Mouse (Mus musculus): ENCODE results near the gene Mlxip. TPM values are rescaled to one million over a fixed set of nuclear protein-coding genes. Genes with fewer than 3 reads are reported as not detected.
A peak's percentile ranks its signal among the peaks of the same experiment; 100 is the strongest.

Mlxip gene
- polyA plus RNA-seq, 1 experiment = 7.8 TPM

DNA sequence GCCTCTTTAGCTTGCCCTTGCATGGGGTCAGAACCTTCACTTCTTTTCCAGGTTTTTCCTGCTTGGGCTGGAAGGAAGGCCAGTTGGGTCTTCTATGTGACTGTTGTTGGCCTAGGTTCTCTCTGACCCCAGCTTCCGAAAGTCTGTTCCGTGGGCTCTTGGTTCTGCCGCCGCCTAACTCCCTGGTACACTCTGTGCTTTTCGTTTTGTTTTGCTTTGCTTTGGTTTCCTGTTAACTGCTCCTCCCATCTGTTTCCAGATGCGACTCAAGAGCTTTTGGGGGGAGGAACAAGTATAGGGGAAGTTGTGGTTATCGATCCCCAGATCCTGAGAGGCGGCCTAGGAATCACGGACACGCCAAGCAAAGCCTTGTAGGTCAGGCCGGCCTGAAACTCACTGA is 3.2 kb downstream of the Mlxip start:
- Histone ChIP-seq H3K4me1 (ENCODE audit: control insufficient read depth, insufficient read depth, insufficient read length, low read length) (peaks cover 17% of the 10 kb centered on the region; the same call in 1 of the 2 replicates), H3K4me3 (ENCODE audit: insufficient read depth, low read depth, low read length) (peak overlapping the region; percentile 52), H3K27ac (replicated peaks; ENCODE audit: low read depth, low read length) (peak overlapping the region; percentile 87)

DNA sequence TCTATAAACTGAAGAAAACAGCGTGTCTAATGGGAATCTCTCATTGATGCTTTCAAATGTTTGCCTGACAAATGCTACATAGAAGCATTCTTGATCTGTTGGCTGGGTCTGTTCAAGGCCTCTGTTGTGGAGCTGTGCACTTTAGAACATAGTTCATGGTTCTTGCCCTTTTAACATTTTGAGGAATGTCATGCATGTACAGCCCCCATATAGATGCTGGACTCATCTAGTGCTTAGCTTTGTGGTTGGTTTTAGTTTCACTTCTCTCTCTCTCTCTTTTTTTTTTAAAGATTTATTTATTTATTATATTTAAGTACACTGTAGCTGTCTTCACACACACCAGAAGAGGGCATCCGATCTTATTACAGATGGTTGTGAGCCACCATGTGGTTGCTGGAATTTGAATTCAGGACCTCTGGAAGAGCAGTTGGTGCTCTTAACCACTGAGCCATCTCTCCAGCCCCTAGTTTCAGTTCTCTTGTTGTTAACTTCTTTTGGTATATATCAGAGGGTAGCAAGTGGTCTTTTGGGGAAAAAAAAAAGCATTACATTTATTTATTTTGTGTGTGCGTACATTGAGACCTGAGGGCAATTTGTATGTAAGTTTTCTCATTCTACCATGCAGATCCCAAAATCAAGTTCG is 4.4 kb downstream of the Mlxip start:
- H3K4me3 ChIP-seq (ENCODE audit: insufficient read depth, low read depth, low read length) = no peak overlapping the region
- H3K27ac ChIP-seq (replicated peaks; ENCODE audit: low read depth, low read length) = no peak overlapping the region

DNA sequence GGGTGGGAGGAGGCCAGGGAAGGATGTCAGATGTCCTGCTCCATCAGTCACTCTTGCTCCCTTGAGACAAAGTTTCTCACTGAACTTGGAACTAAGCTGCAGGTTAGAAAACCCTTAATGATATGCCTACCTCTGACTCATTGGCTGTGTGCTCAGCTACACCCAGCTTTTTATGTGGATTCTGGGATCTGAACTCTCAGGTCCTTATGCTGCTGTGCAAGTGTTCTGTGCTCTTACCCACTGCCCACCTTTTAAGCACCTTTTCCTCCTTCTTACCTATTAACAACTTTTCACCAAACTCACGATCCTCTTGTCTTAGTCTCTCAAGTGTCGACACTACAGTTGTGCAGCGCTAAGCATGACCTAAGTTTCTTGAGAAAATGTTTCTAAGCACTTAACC is 9.9 kb downstream of the Mlxip start:
- Histone ChIP-seq H3K4me3 (ENCODE audit: insufficient read depth, low read depth, low read length) (no peak overlapping the region), H3K4me1 (ENCODE audit: control insufficient read depth, insufficient read depth, insufficient read length, low read length) (peaks cover 15% of the 10 kb centered on the region), H3K27ac (replicated peaks; ENCODE audit: low read depth, low read length) (no peak overlapping the region)

More for the DNA sequence above, 4.4 kb downstream of the Mlxip start:
- peaks cover 14% of the 10 kb centered on the region; the same call in 1 of the 2 replicates for H3K4me1 ChIP-seq (ENCODE audit: control insufficient read depth, insufficient read depth, insufficient read length, low read length)

DNA sequence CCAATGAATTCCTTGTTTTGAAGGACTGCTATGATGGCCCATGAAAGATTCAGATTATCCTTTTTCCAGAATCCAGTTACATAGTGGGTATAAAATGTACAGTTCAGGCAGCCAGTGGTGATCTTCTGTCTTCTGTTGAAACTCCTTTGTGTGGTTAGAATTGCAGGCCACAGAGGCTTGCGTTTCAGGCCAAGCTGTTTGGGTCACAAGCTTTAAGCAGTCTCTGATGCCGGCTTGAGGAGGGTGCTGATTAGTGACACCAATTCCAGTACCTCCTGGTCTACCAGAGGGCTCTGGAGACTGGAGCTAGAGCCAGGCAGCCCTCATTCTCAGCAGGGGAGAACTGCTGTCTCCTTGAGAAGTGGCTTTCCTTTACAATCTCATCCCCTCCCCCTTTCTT is 12.4 kb downstream of the Mlxip start:
- Histone ChIP-seq H3K4me3 (ENCODE audit: insufficient read depth, low read depth, low read length) (no peak overlapping the region), H3K4me1 (ENCODE audit: control insufficient read depth, insufficient read depth, insufficient read length, low read length) (peaks cover 18% of the 10 kb centered on the region), H3K27ac (replicated peaks; ENCODE audit: low read depth, low read length) (no peak overlapping the region; the same call in 1 of the 2 replicates)

DNA sequence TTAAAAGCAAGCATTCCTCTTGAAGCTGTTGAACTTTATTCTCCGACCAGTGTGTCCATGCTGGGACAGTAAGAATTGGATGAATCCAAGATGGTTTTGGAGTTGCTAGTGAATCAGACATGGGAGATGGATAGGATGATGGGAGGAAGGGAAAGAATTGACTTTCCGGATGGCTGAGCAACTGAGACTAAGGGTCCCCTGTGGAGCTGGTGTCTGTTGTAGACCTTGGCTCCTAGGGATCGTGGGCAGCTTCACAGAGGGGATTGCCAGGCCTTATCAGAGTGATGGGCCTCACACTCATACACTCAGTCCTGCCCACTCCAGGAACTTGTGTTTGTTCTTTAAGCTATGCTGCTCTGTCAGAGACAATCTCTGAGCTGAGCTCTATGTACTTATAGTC is 13.6 kb downstream of the Mlxip start:
- Histone ChIP-seq H3K27ac (replicated peaks; ENCODE audit: low read depth, low read length) (0 out of 2 replicates have a peak overlapping the region, but pooled peaks have one; percentile 12), H3K4me1 (ENCODE audit: control insufficient read depth, insufficient read depth, insufficient read length, low read length) (peaks cover 22% of the 10 kb centered on the region), H3K4me3 (ENCODE audit: insufficient read depth, low read depth, low read length) (no peak overlapping the region)

DNA sequence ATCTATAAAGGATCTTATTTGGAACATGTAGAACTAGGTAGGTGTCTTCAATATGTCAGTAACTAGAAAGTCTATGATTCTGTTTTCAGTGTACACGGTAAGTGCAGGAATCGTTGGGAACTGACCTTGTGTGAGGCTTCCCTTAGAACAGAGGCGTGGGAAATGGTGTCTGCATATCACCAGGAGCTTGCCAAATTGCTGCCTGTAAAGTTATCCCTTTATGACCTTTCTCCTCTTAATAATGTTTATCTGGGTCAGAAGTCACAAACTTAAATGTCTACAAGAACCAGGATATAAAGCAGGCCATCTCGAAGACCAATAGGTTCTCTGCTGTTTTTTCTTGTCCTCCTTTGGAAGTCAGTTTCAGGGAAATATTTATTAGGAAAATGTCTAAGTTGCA is 17.6 kb downstream of the Mlxip start:
- Histone ChIP-seq H3K27ac (replicated peaks; ENCODE audit: low read depth, low read length) (peak overlapping the region; percentile 86), H3K4me3 (ENCODE audit: insufficient read depth, low read depth, low read length) (no peak overlapping the region)

DNA sequence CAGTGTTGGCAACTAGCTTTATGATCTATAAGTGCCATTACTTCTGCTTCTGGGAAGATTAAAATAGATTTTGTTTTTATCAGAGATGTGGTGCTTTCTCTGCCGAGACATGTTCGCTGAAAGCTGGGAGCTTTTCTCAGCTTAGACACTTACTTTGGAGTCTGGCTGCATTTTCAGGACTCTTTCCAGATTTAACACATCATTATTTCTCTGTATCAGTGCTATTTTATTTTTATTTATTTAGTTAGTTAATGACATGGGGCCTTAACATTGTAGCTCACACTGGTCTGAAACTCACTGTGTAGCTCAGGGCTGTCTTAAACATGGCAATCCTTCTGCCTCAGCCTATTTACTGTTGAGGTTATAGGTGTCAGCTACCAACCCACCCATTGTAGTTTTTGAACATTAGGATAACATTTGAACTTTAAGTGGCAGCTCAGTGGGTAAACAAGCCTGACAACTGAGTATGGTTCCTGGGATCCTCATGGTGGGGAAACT is 19.3 kb downstream of the Mlxip start:
- Histone ChIP-seq H3K27ac (replicated peaks; ENCODE audit: low read depth, low read length) (no peak overlapping the region), H3K4me1 (ENCODE audit: control insufficient read depth, insufficient read depth, insufficient read length, low read length) (peaks cover 34% of the 10 kb centered on the region), H3K4me3 (ENCODE audit: insufficient read depth, low read depth, low read length) (no peak overlapping the region)

More for the DNA sequence above, 17.6 kb downstream of the Mlxip start:
- peaks cover 39% of the 10 kb centered on the region for H3K4me1 ChIP-seq (ENCODE audit: control insufficient read depth, insufficient read depth, insufficient read length, low read length)

DNA sequence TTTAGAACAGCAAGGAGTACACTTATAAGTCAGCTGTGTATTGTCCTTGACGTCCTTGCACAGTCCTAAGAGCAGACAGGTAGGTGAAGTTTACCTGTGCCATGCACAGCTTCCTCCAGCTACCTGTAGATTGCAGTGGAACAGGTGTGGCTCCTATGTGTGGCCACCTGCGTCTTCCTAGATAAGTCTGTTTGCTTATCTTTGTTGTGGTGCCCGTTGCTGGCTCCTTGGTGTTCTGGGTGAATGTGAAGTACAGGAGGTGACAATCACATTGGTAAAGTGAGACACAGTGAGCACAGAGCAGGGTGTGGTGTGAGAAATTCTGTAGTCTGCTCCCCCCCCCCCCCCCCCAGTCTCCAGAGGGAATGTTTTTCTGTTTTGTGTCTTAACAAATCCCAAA is 21.6 kb downstream of the Mlxip start:
- Histone ChIP-seq H3K4me1 (ENCODE audit: control insufficient read depth, insufficient read depth, insufficient read length, low read length) (peaks cover 34% of the 10 kb centered on the region), H3K27ac (replicated peaks; ENCODE audit: low read depth, low read length) (no peak overlapping the region), H3K4me3 (ENCODE audit: insufficient read depth, low read depth, low read length) (no peak overlapping the region)

DNA sequence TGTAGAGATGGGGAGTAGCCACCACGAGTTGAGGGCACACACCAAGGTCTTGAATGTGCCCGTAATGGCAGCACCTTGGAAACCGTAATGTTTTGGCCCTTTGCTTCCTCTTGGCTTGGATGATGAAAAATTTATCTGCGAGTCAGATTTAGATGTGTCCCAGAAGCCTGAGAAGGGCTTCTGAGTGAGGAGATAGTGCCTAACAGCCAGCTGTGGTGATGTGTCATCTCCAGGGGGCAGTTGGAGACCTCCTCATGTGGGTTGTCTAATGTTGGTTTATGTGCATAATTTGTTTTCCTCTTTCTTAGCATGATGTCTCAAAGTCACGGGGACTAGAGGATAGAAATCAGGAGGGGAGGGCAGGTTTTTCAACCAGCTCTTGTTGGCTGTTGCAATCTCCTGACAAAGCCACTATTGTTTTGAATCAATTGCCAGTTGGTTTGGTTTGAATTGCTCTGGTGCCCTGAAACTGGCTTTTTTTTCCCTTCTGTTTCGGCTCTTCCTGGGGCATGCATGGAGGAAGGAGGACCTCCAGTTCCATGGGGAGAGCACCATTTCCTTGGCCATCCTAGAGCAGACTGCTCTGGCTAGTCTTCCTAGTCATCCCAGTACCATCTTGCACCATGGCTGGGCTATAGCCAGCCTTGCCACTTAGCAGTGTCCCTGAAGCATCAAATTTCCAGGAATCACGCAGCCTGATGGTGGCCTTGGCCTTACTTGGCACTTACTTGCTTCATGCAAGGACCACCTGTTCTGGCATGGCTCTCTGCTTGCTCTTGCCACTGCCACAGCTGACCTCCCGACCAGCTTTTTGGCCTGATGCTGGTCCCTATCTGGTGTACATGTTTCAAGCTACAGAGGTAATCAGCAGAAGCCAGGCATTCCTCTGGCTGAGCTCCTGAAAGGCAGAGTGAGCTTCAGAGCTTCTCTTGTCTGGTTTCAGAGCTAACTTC is 22.2 kb downstream of the Mlxip start:
- Histone ChIP-seq H3K27ac (replicated peaks; ENCODE audit: low read depth, low read length) (no peak overlapping the region), H3K4me3 (ENCODE audit: insufficient read depth, low read depth, low read length) (no peak overlapping the region), H3K4me1 (ENCODE audit: control insufficient read depth, insufficient read depth, insufficient read length, low read length) (peaks cover 32% of the 10 kb centered on the region)

DNA sequence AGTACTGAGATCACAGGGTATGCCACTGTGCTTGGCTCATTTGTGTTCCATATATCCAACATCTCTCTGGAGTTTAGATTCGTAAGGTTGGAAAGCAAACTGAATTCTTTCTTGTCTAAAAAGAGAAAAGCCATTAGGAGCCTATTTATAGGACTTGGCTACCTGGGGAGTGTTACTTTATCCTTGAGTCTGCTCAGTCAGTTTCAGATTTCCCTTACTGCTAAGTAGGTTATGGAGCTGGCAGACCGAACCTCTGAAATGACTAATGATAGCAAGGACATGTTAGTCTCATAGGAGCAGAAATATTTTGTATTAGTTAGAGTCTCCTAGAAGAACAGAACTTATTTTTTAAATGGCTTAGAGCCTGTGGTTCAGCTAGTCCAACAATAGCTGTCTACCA is 29.3 kb downstream of the Mlxip start:
- Histone ChIP-seq H3K4me1 (ENCODE audit: control insufficient read depth, insufficient read depth, insufficient read length, low read length) (peaks cover 3% of the 10 kb centered on the region; the same call in 1 of the 2 replicates), H3K4me3 (ENCODE audit: insufficient read depth, low read depth, low read length) (no peak overlapping the region), H3K27ac (replicated peaks; ENCODE audit: low read depth, low read length) (no peak overlapping the region)

DNA sequence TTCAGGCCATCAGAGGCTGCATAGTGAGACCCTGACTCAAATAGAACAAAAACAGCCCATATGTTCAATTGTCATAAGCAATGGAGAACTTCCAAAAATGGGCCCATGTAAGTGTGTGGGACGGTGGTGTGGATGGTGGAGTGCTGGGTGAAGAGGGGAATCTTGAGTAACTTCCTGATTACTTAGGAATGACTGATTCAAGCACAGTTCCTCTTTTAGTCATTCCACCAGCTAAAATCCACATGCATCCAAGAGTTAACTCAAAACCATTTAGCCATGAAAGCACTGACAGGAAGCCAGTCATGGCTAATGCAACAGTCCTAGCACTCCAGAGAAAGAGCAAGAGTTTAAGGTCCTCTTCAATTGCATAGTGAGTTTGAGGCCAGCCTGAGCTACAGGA is 33.0 kb downstream of the Mlxip start:
- H3K4me3 ChIP-seq (ENCODE audit: insufficient read depth, low read depth, low read length) = no peak overlapping the region
- H3K27ac ChIP-seq (replicated peaks; ENCODE audit: low read depth, low read length) = no peak overlapping the region
- peaks cover 22% of the 10 kb centered on the region for H3K4me1 ChIP-seq (ENCODE audit: control insufficient read depth, insufficient read depth, insufficient read length, low read length)

DNA sequence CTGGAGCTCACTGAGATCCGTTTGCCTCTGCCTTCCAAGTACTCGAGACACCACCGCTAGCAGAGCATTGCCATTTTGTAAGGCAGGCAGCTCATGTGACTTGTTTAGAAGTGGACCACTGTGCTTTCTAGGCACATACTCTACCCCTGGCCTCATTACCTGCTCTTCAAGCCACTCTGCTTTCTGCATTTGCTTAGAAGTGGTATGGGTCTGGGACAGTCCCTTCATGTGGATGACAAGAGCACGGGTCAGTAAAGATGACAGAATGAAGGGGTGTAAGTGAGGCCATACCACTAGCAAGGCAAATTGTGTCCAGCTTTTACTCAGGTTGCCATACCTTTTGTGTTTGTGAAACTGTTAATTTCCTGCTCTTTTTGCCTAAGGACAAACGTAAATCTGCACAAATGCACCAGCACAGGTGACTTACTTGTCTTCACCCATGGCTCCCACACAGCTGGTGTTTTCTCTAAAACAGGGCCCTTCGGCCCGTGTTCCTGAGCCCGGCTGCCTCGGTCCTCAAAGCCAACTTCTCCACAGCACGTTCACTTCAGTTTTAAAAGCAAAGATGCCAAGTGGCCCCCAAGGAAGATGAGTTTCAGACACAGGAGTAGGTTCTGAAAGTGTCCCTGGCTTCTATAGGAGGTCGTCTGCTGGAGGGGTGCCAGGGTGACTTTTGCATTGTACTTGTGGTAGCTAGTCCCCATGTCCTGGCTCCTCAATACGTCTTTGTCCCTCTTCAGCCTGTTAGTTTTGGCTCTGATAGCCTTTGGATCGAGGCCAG is 37.1 kb downstream of the Mlxip start:
- Histone ChIP-seq H3K4me3 (ENCODE audit: insufficient read depth, low read depth, low read length) (no peak overlapping the region), H3K27ac (replicated peaks; ENCODE audit: low read depth, low read length) (0 out of 2 replicates have a peak overlapping the region, but pooled peaks have one; percentile 2), H3K4me1 (ENCODE audit: control insufficient read depth, insufficient read depth, insufficient read length, low read length) (peaks cover 33% of the 10 kb centered on the region)

DNA sequence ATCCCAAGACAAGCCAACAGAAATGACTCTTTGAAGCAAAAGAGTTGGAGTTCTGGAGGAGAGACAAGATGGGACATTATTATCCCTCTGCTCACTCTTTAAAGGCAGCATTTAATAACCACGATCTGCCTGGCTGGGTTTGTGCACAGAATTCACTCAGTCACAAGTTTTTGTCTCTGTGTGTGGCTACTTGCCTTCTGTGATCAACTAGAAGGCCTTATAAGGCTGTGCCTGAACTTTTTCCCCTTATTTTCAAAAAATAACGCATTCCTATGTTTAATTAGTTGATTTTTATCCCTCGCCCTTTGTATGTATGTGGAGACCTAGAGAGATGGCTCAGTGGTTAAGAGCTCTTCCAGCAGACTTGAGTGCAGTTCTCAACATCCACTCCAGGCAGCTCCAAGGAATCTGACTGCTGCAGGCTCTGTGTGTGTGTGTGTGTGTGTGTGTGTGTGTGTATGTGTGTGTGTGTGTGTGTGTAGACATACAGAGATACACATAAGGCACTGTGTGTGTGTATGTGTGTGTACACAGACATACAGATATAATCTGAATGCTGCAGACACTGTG is 37.8 kb downstream of the Mlxip start:
- peaks cover 33% of the 10 kb centered on the region for H3K4me1 ChIP-seq (ENCODE audit: control insufficient read depth, insufficient read depth, insufficient read length, low read length)
- H3K27ac ChIP-seq (replicated peaks; ENCODE audit: low read depth, low read length) = no peak overlapping the region
- H3K4me3 ChIP-seq (ENCODE audit: insufficient read depth, low read depth, low read length) = no peak overlapping the region

DNA sequence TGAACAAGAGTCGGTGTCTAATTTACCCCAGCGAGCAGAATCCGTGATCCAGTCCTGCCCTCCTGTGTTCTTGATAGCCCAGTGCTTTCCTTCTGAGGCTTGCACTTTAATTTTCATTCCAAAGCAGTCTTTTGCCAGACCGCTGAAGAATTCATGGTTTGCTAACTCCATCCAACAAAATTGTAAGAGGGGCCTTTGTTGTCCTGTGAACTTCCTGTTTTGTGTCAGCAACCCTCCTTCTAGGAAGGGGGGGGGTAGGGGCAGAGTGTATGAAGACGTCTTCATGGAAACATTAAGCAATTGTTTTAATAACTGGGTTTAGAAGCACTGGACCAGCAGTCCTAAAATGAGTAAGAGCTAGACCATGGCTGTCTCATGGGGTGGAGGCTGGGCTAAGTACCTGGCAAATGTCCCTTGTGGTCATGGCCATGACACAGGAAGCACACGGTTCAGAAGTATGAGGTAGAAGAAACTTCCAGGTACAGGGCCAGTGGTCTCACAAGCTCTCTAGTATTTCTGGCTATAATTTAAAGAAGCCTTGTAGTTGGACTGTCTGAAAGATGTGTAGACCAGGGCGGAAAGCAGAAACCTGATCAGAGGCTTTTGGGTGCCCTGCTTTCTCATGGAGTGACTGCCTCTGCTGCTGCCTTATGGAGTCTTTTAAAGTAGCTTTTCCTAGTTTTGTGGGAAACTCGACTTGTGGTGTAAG is 41.6 kb downstream of the Mlxip start:
- Histone ChIP-seq H3K4me1 (ENCODE audit: control insufficient read depth, insufficient read depth, insufficient read length, low read length) (peaks cover 25% of the 10 kb centered on the region), H3K27ac (replicated peaks; ENCODE audit: low read depth, low read length) (peak overlapping the region; percentile 15; the same call in 1 of the 2 replicates), H3K4me3 (ENCODE audit: insufficient read depth, low read depth, low read length) (no peak overlapping the region)
